Mouse (Mus musculus): ENCODE results near the gene Harbi1. TPM values are rescaled to one million over a fixed set of nuclear protein-coding genes. Genes with fewer than 3 reads are reported as not detected.

Harbi1 gene
- total RNA-seq (2022): 1 to 10 TPM; 6.8 to 8.6 (median 7.5) TPM

DNA sequence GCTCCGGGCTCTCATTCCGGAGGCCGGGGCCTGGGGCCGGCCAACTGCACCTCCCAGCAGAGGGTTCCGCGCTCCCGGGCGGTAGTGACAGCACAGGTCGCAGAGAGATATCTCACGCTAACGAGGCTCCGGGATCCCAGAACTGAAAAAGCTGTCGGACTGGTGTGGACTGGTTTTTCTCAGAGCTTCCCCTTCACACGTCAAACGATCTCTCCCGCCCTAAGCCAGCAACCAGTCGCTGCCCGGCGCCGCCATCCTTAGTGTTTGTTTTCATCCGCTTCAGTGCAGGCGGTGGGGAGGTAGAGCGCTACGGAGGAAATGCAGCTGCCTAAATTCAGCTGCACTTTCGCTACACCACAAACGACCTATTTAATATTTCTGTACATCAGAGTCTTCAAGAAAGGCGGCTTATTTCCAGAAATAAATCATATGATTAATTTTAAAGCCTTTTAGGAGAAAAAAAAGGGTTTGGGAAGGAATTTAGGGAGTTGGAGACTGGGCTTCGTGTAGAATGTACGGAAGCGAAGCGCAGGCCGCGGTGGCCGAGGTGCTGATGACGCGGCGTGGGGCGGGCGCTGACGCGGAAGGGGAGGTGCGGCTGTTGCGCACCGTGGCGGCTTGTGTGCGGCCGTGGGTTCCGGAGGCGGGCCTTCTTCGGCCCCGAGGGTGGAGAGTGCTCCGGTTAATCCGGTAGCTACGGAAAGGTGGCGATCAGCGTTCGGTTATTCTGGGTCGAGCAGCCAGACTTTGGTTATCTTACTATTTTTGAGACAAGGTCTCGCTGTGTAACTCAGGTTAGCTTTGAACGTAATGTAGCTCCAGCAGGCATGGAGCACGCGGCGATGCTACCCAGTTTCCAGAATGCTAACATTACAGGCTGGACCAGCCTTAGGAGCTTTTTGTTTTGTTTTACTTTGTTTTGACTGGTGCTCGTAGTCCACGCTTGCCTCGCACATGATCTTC, at the start of gene Harbi1, which contains the start of gene Atg13:
Gene Harbi1, plus strand, starts transcription at position 581 of the 963 bp plus-strand sequence.
Gene Atg13, minus strand, starts transcription at position 305 of the 963 bp plus-strand sequence.
- peak; percentile 76 to 89 for DNase-seq (ENCODE audit: low spot score in 2 of 2)

DNA sequence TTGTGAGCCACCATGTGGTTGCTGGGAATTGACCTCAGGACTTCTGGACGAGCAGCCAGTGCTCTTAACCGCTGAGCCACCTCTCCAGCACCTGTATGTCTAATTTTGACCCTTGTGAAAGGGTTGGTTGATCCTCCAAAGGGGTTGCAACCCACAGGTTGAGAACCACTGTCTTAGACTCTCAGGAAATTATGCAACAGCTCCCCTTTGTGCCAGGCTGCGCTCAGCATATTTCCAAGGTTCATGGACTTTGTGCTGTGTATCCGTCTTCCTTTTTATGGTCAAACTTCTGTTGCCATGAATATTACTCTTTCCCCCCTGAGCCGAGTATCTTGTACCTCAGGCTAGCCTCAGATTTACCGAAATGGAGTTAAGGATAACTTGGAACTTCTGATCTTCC, 49.7 kb upstream of the Harbi1 start:
- DNase-seq (ENCODE audit: low spot score in 2 of 2): no peak

DNA sequence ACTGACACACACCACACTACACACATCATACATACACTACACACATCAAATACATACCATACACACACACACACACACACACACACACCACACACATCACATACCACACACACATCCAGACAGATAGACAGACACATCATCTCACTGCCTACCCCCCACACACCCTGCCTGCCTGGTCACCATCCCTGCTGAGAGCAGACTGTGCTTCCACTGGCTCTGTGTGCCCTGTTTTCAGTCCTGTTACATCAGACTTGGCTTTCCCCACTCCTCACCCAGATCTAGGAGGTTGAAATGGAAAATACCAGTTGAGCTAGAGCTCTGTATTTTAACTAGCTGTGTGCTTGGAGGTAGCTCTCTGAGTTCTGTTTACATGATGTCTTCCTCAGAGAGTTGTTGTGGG, 45.9 kb upstream of the Harbi1 start:
- DNase-seq (ENCODE audit: low spot score in 2 of 2): no peak

DNA sequence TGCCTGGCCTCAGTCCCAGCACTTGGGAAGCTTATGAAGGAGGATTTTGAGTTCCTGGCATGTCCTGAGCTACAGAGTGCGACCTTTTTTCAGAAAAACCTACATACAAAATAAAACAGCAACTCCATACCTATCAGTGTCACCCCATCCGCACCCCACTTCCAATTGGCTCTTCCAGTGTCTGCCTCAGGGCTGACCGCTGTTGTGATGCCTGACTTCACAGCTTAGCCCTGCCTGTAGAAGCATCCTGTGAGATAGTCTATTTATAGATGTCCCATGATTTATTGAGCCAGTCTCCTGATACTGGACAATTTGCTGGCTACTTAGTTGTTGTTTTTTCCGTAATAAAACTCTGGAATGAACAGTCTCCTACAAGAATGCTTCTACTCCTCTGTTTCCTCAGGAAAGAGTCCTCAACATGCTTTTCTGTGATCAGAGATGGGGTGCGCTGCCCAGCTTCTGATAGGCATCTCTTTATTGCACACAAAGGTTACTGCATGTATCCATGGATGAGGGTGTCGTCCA, 44.2 kb upstream of the Harbi1 start:
- DNase-seq (ENCODE audit: low spot score in 2 of 2): no peak

DNA sequence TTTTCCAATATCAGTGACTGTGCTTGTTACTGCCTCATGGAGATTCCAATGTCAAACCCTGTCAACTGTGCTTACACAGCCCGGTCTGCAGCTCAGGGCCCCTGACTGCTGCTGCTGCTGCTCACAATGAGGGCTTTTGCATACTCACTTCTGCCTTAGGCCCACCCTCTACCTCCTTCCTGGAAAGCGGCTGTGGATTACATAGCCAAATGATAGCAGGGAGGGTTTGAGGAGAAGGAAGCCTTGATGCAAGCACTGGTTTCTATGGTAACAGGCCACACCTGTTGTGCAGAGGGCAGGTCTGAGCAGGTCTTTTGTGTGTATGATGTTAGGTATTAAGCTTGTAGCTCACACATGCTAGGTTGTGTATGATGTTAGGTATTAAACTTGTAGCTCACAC, 42.9 kb upstream of the Harbi1 start:
- no peak for DNase-seq (ENCODE audit: low spot score in 2 of 2)

DNA sequence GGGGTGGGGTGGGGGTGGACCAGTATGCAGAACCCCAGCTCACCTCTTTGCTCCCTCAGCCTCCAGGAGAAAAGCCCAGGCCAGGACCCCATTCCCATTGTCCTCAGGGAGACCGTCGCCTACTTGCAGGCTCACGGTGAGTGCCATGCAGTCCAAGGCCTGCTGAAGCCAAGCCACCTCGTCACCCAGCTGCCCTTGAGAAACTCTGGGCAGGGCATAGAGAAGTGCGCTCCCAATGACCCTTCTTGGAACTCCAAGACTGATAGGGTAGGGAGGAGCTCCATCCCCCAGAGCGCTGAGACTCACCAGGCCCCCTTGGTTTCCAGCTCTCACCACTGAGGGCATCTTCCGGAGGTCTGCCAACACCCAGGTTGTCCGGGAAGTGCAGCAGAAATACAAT, 41.3 kb upstream of the Harbi1 start:
- DNase-seq (ENCODE audit: low spot score in 2 of 2): no peak

DNA sequence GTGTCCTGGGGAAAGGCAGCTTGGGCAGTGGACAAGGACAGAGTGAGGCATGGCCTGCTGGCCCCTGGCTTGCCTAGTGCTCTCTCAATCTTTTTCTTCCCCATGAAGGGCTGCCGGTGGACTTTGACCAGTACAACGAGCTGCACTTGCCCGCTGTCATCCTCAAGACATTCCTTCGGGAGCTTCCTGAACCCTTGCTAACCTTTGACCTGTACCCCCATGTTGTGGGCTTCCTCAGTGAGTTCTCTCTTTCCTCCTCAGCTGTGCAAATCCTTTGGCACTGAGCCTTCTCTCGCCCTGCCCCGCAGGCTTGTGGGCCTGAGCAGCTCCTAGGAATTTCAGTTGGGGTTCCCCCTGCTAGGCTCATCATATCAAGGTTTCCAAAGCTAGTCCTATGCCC, 40.6 kb upstream of the Harbi1 start:
- no peak for DNase-seq (ENCODE audit: low spot score in 2 of 2)

DNA sequence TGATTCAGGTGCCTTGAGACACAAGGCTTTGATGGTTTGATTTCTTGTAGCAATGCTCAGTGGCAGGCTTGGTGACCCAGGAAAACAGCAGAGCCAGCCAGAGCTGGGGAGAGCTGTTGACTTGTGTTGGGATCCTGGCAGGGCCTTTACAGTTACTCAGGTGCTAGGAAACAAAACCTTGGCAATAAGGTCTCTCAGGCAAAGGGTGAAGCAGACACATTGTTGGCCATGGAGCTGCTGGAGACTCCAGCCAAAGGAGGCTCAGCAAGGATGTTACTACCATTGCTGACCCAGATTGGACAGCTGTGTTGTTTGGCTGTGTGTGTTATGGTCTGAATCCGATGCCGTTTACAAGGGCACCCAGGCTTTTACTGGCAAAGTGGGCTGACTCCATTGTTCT, 37.1 kb upstream of the Harbi1 start:
- DNase-seq (ENCODE audit: low spot score in 2 of 2): no peak

DNA sequence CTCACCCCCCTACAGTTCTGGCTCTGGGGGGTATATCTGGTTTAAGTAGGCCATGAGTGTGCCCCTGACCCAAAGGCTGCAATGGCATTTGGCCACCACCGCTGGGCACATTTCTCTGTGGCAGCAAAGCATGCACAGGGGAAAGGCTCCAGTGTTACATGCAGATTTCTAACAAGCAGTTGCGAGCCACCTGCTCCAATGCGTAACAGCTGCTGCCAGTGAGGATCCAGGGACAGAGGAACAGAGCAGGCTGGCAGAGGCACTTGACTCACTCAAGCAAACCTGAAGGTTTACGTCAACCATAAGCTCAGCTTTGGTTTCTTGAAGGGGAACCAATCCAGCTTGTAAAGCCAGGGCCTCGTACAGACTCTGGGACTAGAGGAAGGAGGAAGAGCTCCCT, 35.8 kb upstream of the Harbi1 start:
- DNase-seq (ENCODE audit: low spot score in 2 of 2): peak in 1 of 2 experiments; percentile 69

DNA sequence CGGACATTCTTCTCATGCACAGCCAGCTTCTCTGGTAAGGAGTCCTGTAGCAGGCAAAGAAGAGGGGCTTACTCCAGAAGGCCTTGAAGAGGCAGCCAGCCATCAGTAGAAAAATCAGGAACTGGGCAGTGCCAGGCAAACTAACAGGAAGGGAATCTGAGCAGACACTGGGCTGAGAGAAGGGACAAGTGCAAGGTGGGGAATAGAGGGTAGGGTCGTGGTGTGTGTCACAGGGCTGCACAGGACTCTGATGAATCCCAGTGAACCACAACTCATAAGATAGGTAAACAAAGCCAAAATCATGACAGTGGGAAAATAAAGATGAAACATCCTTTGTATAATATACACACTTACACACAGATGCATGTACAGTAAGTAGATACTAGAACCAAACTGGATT, 34.2 kb upstream of the Harbi1 start:
- no peak for DNase-seq (ENCODE audit: low spot score in 2 of 2)

DNA sequence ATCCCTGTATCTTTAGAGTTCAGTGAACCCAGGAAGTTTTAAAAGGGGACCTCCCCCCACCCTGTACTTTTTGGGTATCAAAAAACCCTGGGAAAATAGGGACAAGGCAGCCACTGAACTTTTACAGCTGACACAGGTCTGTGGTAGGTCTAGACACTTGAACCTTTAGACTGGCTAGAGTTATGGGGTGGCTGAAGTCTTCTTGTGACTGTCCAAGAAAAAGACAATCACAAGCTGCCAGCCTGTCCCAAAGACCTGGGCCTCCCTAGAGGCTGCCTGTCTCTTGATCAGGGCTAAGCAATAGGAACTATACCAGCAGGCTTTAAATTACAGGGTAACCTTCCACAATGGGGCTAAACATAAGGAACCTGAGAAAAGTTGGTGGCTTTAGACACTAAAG, 33.7 kb upstream of the Harbi1 start:
- no peak for DNase-seq (ENCODE audit: low spot score in 2 of 2)

DNA sequence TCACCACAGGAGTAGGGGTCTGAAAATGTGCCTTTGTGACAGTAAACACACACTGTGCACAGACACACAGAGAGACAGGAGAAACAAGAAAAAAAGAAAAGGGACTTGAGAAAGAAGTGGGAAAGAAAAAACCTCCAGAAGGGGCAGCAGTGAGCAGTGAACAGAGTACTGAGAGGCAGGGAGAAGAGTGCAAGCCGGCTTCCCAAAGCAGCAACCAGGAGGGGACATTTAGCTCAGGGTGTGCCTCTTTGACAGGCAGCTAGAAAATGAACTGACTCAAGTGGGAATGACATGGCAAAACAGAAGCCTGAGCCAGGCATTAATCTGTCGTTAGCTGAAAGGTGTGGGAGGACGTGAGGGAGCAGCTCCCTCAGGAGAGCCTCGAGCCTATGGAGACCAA, 27.8 kb upstream of the Harbi1 start:
- DNase-seq (ENCODE audit: low spot score in 2 of 2): peak in 1 of 2 experiments; percentile 21

DNA sequence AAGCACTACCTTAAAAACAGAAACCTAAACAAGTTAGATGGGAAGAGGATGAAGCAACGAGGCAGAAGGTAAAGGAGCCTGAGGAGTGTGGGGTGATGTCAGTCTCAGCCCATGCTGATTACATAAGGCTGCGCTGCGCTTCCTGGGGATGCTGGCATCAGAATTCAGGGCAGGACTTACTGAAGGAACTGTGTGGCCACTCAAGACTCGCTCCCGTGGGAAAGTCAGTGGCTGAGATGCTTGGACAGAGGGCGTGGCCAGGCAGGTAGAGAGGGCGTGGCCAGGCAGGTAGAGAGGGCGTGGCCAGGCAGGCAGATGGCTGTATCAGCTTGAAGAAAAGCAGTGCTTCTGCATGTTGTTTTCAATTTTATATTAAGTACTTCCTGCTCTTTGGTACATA, 26.7 kb upstream of the Harbi1 start:
- no peak for DNase-seq (ENCODE audit: low spot score in 2 of 2)

DNA sequence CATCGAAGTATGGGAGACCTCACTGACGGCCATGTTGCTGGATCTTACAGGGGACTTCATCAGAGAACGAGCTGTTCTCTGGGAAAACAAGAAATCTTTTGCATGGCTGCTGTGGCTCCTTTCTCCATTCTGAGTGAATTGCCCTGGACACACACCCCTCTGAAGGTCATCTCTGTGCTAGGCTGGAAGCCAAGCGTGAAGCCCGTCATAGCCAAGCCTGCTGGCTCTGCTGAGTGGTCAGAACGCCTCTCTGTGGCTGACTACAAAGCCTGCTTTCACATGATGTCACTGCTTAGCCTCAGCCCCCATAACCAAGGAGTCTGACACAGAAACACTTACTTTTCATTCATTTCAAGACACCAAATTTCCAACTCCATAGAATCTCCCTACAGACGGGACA, 21.2 kb upstream of the Harbi1 start:
- peak in 1 of 2 experiments; percentile 47 for DNase-seq (ENCODE audit: low spot score in 2 of 2)

DNA sequence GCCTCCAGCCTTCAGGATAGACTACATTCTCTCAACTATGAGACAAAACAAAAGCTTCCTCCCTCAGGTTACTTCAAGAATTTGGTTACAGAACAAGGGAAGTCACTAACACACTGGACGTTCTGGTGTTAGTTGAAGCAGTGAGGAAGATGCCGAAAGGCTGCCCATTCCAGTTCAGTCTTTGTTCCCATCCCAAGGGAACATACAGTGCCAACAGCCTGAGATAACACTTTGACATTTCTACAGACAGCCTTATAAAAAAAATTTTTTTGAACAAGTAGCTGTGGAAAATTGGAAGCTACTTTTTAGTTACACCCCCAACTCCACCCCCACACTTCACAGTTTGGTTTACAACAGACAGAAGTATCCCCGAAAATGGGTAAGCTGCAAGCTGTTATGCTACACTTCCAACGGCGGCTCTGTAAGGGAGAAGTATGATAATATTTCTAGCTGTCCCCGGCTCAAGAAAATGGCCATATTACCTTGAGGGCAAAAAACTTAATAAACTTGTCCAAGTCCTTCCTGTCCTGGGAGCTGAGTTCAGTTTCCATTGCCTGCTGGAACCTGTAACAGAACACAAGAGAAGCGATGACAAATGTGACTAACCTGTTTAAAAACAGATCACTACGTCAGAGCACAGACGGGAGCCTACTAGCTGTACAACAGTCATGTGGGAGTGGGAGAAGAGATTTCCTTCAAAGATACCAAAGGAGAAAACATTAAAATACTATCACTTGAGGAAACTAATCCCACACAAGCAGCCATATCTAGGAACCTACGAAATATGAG, 15.0 kb upstream of the Harbi1 start:
- peak in 1 of 2 experiments; percentile 48 for DNase-seq (ENCODE audit: low spot score in 2 of 2)

DNA sequence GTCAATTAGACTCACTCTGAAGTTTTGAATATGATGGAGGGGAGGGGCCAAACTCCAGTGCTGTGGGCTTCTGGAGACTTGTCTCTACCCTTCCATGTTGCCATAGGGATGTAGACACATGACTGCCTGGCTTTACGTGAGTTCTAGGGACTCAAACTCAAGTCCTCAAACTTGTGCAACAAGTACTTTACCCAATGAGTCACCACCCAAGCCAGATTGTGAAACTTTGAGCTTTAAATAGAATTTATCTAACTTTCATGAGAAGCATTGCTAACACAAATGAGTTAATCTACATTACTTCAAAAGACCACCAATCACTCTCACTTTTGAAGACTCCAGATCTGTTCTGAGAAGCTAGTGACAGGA, 14.4 kb upstream of the Harbi1 start:
- no peak for DNase-seq (ENCODE audit: low spot score in 2 of 2)

DNA sequence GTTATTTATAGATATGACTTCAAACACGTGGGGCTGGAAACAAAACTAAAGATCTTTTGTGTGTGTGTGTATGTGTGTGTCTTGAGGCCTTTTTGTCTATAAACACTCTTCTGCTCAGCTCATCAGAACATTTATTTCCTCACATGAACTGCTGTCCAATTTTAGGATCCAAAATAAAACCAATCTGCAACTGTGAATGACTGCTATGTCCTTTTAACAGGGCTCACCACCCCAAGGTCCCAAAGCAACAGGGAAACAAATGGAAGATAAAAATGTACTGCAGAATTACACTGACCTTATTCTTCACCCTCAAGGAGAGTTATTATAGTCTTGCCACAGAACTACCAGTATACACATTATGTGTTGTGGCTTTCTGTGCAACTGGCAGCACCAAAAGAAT, 11.4 kb upstream of the Harbi1 start:
- no peak for DNase-seq (ENCODE audit: low spot score in 2 of 2)

DNA sequence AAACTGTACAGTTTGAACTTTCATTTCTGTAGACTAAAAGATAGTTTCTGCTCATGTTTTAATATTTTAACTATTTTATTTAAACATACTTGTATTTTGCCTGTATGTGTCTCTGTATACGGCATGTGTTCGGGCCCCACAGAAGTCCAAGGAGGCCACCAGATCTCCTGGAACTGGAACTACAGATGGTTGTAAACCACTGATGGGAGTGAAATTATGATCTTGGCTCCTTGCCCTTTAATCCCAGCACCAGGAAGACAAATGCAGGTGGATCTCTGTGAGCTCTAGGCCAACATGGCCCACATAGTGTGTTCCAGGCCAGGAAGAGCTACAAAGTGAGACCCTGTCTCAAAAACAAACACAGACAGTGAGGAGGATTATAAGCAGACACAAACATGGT, 9.3 kb upstream of the Harbi1 start:
- DNase-seq (ENCODE audit: low spot score in 2 of 2): no peak

DNA sequence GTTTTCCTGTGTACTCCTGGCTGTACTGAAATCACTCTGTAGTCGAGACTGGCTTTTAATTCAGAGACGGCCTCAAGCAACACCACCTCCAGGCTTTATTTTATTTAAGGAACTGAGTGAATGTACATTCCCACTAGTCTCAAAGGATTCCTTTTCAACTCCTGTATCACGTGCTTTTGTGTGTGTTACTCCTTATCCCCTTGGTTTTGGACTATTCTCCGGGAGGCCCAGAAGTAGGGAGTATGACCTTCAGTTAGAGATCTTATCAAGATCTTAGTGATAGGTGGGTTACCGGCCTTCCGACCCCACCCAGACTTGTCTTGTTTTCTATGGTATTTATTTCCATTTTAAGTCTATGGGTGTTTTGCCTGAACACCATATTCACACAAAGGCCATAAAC, 4.9 kb upstream of the Harbi1 start:
- DNase-seq (ENCODE audit: low spot score in 2 of 2): no peak

DNA sequence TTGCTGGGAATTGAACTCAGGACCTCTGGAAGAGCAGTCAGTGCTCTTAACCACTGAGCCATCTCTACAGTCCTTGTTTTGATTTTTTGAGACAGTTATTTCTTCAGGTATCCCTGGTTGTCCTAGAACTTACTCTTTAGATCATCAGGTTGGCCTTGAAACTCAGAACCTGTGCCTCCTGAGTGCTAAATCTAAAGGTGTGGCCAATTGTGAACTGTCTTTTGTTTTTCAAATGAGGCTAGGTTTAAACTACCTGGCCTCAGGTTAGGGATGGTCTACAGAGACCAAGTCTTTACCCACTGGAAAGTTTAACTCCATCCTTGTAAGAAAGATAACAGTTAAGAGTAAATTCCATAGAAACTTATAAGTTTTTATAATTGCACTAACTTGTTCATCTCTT, 4.2 kb upstream of the Harbi1 start:
- no peak for DNase-seq (ENCODE audit: low spot score in 2 of 2)

DNA sequence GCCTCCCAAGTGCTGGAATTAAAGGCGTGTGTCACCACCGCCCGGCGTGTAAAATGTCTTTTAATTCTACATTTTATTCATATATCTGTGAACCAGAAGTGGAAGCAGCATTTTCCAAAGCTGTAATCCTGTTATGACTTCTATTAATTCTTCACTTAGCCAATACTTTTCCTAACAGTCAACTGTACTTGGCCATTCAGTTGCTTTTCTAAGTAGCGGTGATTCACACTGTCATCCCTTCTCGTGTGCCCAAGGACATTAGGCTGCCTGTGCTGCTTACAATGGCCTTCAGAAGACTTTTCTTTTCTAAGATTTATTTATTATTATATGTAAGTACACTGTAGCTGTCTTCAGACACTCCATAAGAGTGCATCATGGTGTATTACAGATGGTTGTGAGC, 2.3 kb upstream of the Harbi1 start:
- DNase-seq (ENCODE audit: low spot score in 2 of 2): no peak

DNA sequence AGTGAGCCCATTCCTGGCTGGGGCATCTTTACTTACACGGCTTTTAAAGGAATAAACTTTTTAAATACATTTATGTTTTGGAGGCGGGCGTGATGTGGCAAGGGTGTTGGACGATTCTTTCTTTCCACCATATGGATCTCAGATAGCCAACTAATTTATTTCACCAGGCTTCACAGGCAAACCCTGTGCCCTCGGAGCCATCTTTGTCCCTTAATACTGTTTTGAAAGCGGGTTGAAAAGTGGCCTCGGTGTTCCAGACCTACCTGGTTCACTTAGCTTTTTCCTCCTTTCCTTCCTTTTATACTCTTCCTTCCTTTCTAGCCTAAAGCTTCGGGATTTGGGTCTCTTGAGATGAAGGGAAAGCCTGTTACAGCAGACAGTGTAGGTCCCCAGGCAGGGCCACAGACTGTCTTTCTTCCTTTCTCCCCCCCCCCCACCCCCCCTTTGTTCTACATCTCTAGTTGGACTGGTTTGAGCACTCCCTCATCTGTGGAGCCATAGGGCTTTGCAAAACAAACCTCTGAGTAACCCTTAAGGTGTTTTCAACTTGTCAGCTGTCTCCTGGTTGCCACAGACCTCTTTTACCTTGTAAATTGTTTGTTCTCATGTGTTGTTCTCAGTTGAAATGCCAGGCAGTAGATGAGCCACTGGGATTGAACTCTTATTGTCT, 739 bp downstream of the Harbi1 start:
- DNase-seq (ENCODE audit: low spot score in 2 of 2): no peak

All from left cerebral cortex, adult 8-10 months (tissue).